Mouse (Mus musculus) hindbrain, embryonic 13.5 days (tissue): Measurements from ENCODE around the gene Mpped2. TPM values are rescaled to one million over a fixed set of nuclear protein-coding genes. Genes with fewer than 3 reads are reported as not detected.

Experiments
- ATAC-seq: fragments of 200-750 bp; cut with Nextera tagmentation; 2 replicates; pipeline ENCODE4 v1.8.0; 2017; ENCODE audit warnings: moderate TSS enrichment; ENCODE audit not compliant: low FRiP score
- H3K27ac ChIP-seq: fragments of 300-500 bp; sonication (generic); 2 replicates; pipeline ENCODE4 v1.5.1; 2015; ENCODE audit warnings: inconsistent platforms, mild to moderate bottlenecking, moderate library complexity
- H3K27me3 ChIP-seq: fragments of 300-500 bp; sonication (generic); 2 replicates; pipeline ENCODE4 v1.6.1; 2015; ENCODE audit warnings: mild to moderate bottlenecking, inconsistent platforms
- H3K36me3 ChIP-seq: fragments of 300-500 bp; sonication (generic); 2 replicates; pipeline ENCODE4 v1.6.1; 2015; ENCODE audit warnings: mild to moderate bottlenecking, inconsistent platforms
- H3K4me1 ChIP-seq: fragments of 300-500 bp; sonication (generic); replicated peaks from 2 replicates; pipeline ENCODE4 v1.6.1; 2015; ENCODE audit warnings: inconsistent platforms
- H3K4me2 ChIP-seq: fragments of 300-500 bp; sonication (generic); 2 replicates; pipeline ENCODE4 v1.6.1; 2015; ENCODE audit warnings: inconsistent platforms, mild to moderate bottlenecking, moderate library complexity
- H3K4me3 ChIP-seq: fragments of 300-500 bp; sonication (generic); 2 replicates; pipeline ENCODE4 v1.5.1; 2015; ENCODE audit warnings: mild to moderate bottlenecking, inconsistent platforms
- H3K9ac ChIP-seq: fragments of 300-500 bp; sonication (generic); 2 replicates; pipeline ENCODE4 v1.6.1; 2015; ENCODE audit warnings: mild to moderate bottlenecking, inconsistent platforms
- H3K9me3 ChIP-seq: fragments of 300-500 bp; sonication (generic); 2 replicates; pipeline ENCODE4 v1.6.1; 2016; ENCODE audit warnings: inconsistent platforms
- WGBS: fragments of 180-500 bp; shearing (Covaris S2); methylation state at CpG from one replicate; pipeline ENCODE4 v1.1.7; 2015; 5-methylcytosine and 5-hydroxymethylcytosine counted together
- polyA plus RNA-seq: library from polyadenylated mRNA; unstranded; fragments of >200 nt; fragmentation: Nextera tagmentation; extraction: Ambion mirVana; gene quantifications from 2 replicates; pipeline ENCODE4 v1.2.1, GENCODE M21; 2015

Mpped2 gene
- polyA plus RNA-seq, 1 experiment from 2014 or later: 147 TPM

GRCm38 (mm10) chr2:106826806-106827205, 133.7 kb downstream of the Mpped2 start:
- Histone ChIP-seq H3K4me1 (peaks cover 48% of the 10 kb centered on the region), H3K9ac (no peak overlapping the region), H3K4me2 (no peak overlapping the region), H3K36me3 (no peaks in the 10 kb centered on the region), H3K27ac (no peak overlapping the region), H3K9me3 (no peaks in the 10 kb centered on the region), H3K4me3 (no peak overlapping the region), H3K27me3 (no peaks in the 10 kb centered on the region)
- no peak for ATAC-seq
- WGBS: 78% methylated on average over 4 of the region's 4 CpGs

DNA sequence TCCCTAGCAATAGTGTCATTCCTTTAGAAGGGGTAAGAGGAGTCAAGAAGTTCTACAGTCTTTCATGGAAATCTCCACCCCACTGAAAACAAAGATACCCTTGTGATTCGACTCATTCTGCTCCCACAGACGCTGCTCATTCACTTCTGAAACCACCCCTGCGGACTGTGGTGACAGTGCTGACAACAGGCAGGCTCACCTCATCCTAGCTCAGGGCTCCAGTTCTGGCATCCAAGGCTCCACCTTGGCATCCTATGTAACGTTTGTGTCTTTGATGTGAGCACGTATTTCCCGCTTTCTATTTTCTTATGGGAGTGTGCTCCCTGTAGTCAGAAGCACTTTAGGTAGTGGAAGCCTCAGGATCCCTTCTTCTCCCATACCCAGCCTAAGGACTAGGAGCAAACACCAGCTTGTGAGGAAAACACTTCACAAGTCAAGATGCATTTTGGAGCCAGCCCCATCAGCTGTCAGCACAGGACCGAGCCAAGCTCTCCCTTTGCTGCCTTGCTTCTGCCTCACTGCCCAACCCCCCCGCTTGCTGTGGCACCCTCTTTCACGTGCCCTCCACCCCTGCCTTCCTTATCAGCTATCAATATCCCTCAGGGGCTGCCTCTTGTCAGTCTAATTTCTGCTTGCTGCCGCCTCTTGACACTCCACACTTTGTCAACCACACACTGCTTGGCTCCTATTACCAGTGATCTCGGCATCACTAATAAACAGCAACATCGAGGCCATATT, 135.7 kb downstream of the Mpped2 start:
- Histone ChIP-seq H3K4me3 (no peak overlapping the region), H3K4me1 (peaks cover 33% of the 10 kb centered on the region), H3K9me3 (no peaks in the 10 kb centered on the region), H3K27ac (peak overlapping the region; percentile 73), H3K27me3 (no peaks in the 10 kb centered on the region), H3K36me3 (no peaks in the 10 kb centered on the region), H3K4me2 (0 out of 2 replicates have a peak overlapping the region, but pooled peaks have one; percentile 1), H3K9ac (peak overlapping the region; percentile 46; the same call in 1 of the 2 replicates)
- 42% methylated on average over 12 of the region's 12 CpGs for WGBS
- ATAC-seq: peak; percentile 67; the same call in 1 of the 2 replicates

GRCm38 (mm10) chr2:106829420-106829819, 136.4 kb downstream of the Mpped2 start:
- peak overlapping the region; percentile 73 for H3K27ac ChIP-seq
- H3K9me3 ChIP-seq: no peaks in the 10 kb centered on the region
- H3K27me3 ChIP-seq: no peaks in the 10 kb centered on the region
- no peak overlapping the region; the same call in 1 of the 2 replicates for H3K9ac ChIP-seq
- H3K36me3 ChIP-seq: no peaks in the 10 kb centered on the region
- H3K4me3 ChIP-seq: no peak overlapping the region
- H3K4me2 ChIP-seq: no peak overlapping the region
- 54% methylated on average over 4 of the region's 4 CpGs for WGBS
- H3K4me1 ChIP-seq: peaks cover 33% of the 10 kb centered on the region
- 0 out of 2 replicates have a peak, but pooled peaks have one; percentile 33 for ATAC-seq

DNA sequence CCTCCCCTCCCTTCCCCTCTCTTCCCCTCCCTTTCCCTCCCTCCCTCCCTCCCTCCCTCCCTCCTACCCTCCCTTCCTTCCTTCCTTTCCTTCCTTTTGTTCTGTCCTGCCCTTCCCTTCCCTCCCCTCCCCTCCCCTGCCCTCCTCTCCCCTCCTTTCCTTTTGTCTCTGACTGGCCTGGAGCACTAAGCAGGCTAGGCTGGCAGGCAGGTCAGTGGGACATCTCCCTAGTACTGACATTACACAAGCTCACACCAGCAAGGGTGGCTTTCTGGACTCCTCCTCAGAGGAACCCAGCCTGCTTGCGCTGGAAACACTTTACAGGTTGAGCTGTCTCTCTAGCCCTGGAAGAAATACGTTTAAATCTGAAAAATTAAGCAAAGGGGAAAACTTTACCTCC, 139.5 kb downstream of the Mpped2 start:
- H3K27me3 ChIP-seq: no peaks in the 10 kb centered on the region
- 53% methylated on average over 2 of the region's 2 CpGs for whole genome bisulfite sequencing
- ATAC-seq: no peak
- peaks cover 42% of the 10 kb centered on the region for H3K4me1 ChIP-seq
- H3K4me3 ChIP-seq: no peak overlapping the region
- H3K27ac ChIP-seq: no peak overlapping the region
- H3K9me3 ChIP-seq: no peaks in the 10 kb centered on the region
- no peak overlapping the region for H3K9ac ChIP-seq
- no peaks in the 10 kb centered on the region for H3K36me3 ChIP-seq
- no peak overlapping the region for H3K4me2 ChIP-seq

DNA sequence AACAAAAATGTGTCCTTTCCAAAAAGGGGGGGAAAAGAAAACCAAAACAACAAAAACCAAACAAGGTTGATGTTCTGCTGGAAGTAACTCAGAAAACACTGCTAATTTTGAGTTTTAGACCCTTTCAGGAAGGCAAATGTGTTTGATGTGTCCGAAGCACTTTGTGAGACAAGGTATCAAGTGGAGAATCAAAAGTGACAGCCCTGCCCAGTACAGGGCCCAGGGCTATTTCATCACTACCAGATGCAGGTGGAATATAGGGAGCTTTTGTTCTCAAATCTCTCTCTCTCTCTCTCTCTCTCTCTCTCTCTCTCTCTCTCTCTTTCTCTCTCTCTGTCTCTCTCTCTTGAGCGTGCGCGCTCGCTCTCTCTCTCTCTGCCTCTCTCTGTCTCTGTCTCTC, 140.1 kb downstream of the Mpped2 start:
- H3K4me3 ChIP-seq: no peak overlapping the region
- H3K27ac ChIP-seq: no peak overlapping the region
- H3K36me3 ChIP-seq: no peaks in the 10 kb centered on the region
- H3K4me1 ChIP-seq: peaks cover 37% of the 10 kb centered on the region
- H3K9me3 ChIP-seq: no peaks in the 10 kb centered on the region
- no peak overlapping the region for H3K9ac ChIP-seq
- 81% methylated on average over 5 of the region's 5 CpGs for WGBS
- H3K27me3 ChIP-seq: no peaks in the 10 kb centered on the region
- no peak for ATAC-seq
- no peak overlapping the region for H3K4me2 ChIP-seq

DNA sequence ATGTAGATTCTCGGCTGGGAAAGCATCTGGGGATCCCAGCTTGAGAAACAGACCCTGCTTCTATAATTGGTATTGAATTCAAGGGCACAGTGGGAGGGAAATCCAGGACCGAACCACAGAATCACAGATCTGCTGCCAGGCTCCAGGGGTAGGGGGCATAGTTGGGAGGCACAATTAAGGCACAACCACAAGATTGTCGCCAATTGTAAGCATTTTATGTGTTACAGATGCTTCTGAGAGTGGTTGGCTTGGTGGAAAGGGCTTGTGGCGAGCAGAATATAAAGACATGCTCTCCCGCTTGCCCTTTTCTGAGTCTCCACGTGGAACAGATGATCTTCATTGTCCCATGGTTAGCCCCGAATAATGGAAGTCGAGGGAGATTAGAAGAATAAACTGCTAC, 142.3 kb downstream of the Mpped2 start:
- Histone ChIP-seq H3K36me3 (no peaks in the 10 kb centered on the region), H3K4me1 (peaks cover 16% of the 10 kb centered on the region; the same call in 1 of the 2 replicates), H3K4me3 (no peak overlapping the region), H3K4me2 (no peak overlapping the region), H3K9me3 (no peaks in the 10 kb centered on the region), H3K9ac (no peak overlapping the region), H3K27ac (no peak overlapping the region), H3K27me3 (no peaks in the 10 kb centered on the region)
- no peak for ATAC-seq
- 52% methylated on average over 8 of the region's 8 CpGs for WGBS

GRCm38 (mm10) chr2:106837241-106837640, 144.2 kb downstream of the Mpped2 start:
- Histone ChIP-seq H3K9me3 (no peaks in the 10 kb centered on the region), H3K27ac (no peak overlapping the region), H3K27me3 (no peaks in the 10 kb centered on the region), H3K4me3 (no peak overlapping the region), H3K36me3 (no peaks in the 10 kb centered on the region), H3K4me1 (peaks cover 13% of the 10 kb centered on the region; the same call in 1 of the 2 replicates), H3K9ac (no peak overlapping the region), H3K4me2 (no peak overlapping the region)
- WGBS: 87% methylated on average over 4 of the region's 4 CpGs
- no peak for ATAC-seq

GRCm38 (mm10) chr2:106844147-106844546, 151.1 kb downstream of the Mpped2 start:
- no peak for ATAC-seq
- Histone ChIP-seq H3K4me1 (peaks cover 7% of the 10 kb centered on the region; the same call in 1 of the 2 replicates), H3K4me2 (no peak overlapping the region), H3K36me3 (no peaks in the 10 kb centered on the region), H3K9ac (no peak overlapping the region), H3K9me3 (no peaks in the 10 kb centered on the region), H3K27ac (no peak overlapping the region), H3K27me3 (0 out of 2 replicates have a peak, but pooled peaks cover 4% of the 10 kb centered on the region), H3K4me3 (no peak overlapping the region)
- 75% methylated on average over 9 of the region's 9 CpGs for WGBS

DNA sequence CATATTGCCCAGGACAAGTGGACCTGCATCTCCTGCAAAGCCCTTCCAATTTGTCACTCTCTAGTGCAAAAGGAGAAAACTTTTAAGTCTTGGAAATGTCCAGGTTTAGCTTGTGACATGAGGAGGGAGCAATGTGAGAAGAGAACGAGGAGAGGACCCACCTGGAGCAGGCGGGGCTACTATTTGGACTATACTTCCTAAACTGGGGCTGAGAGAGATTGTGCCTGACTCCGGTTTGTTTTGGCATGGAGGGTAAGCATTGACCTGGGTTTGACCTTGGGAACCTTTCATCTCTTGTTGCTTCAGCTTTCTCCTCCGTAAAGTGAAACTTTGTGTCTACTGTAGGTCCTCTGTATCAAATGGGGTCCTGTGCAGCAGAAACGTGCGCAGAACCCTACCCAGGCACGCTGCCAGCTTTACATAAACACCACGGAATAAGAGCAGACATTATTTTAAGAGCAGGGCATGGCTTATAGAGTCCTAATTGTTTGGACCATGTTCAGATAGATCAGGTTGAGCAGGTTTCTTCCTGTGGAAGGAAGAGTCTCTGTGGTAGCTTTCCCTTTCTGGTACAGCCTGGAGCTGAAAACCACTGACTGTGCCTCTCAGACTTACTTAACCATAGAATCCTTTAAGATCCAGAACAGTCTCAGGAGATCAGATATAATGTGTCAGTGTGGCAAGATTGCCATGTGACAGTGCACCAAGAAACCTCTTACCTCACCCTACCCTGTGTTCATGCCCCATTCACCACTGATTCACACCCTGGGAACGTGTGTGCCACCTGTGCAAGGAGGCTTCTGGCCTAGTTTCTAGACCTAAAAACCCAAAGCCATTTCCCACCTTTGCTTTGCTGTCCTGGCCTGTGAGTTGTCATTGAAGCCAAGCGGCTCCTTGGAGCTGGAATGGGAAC, 152.0 kb downstream of the Mpped2 start:
- no peak overlapping the region for H3K4me3 ChIP-seq
- 76% methylated on average over 10 of the region's 10 CpGs for whole genome bisulfite sequencing
- no peak overlapping the region for H3K27ac ChIP-seq
- ATAC-seq: no peak
- H3K4me2 ChIP-seq: no peak overlapping the region
- peaks cover 14% of the 10 kb centered on the region for H3K4me1 ChIP-seq
- H3K36me3 ChIP-seq: no peaks in the 10 kb centered on the region
- H3K27me3 ChIP-seq: 0 out of 2 replicates have a peak, but pooled peaks cover 4% of the 10 kb centered on the region
- no peak overlapping the region for H3K9ac ChIP-seq
- no peaks in the 10 kb centered on the region for H3K9me3 ChIP-seq

GRCm38 (mm10) chr2:106846511-106846910, 153.4 kb downstream of the Mpped2 start:
- Histone ChIP-seq H3K36me3 (no peaks in the 10 kb centered on the region), H3K9ac (no peak overlapping the region), H3K4me3 (no peak overlapping the region), H3K27me3 (0 out of 2 replicates have a peak, but pooled peaks cover 4% of the 10 kb centered on the region), H3K4me2 (no peak overlapping the region), H3K4me1 (peaks cover 14% of the 10 kb centered on the region), H3K27ac (no peak overlapping the region), H3K9me3 (no peaks in the 10 kb centered on the region)
- WGBS: 49% methylated on average over 4 of the region's 4 CpGs
- ATAC-seq: no peak

- Histone ChIP-seq H3K9me3 (no peaks in the 10 kb centered on the region), H3K4me1 (peaks cover 25% of the 10 kb centered on the region), H3K4me3 (no peak overlapping the region), H3K27me3 (no peaks in the 10 kb centered on the region), H3K27ac (no peak overlapping the region), H3K4me2 (no peak overlapping the region), H3K36me3 (no peaks in the 10 kb centered on the region), H3K9ac (no peak overlapping the region)
- no peak for ATAC-seq
- WGBS: 50% methylated on average over 9 of the region's 9 CpGs
Measured at GRCm38 (mm10) chr2:106849389-106849788, 156.3 kb downstream of the Mpped2 start.

GRCm38 (mm10) chr2:106851515-106851914, 158.4 kb downstream of the Mpped2 start:
- H3K4me2 ChIP-seq: no peak overlapping the region
- H3K4me3 ChIP-seq: no peak overlapping the region
- no peaks in the 10 kb centered on the region for H3K27me3 ChIP-seq
- no peaks in the 10 kb centered on the region for H3K36me3 ChIP-seq
- no peak for ATAC-seq
- H3K4me1 ChIP-seq: peaks cover 38% of the 10 kb centered on the region
- no peak overlapping the region for H3K27ac ChIP-seq
- WGBS: 87% methylated on average over 8 of the region's 8 CpGs
- no peaks in the 10 kb centered on the region for H3K9me3 ChIP-seq
- H3K9ac ChIP-seq: no peak overlapping the region
